Mouse (Mus musculus) 3T3-L1 (cell line): Measurements from ENCODE around the gene Trp63.

Source experiments
- DNase-seq: peaks from one replicate; pipeline ENCODE4 v3.0.0-alpha.2; 2015; ENCODE audit warnings: low read depth, low spot score

Trp63 gene

GRCm38 (mm10) chr16:25779964-25780363 is 96.4 kb downstream of the Trp63 start:
- DNase-seq, result peak; percentile 23

GRCm38 (mm10) chr16:25784246-25784645 is 100.7 kb downstream of the Trp63 start:
- peak; percentile 54 for DNase-seq

GRCm38 (mm10) chr16:25786457-25786856 is 102.9 kb downstream of the Trp63 start:
- peak; percentile 84 for DNase-seq

GRCm38 (mm10) chr16:25792640-25793266 is 109.2 kb downstream of the Trp63 start:
- DNase-seq, result no peak

GRCm38 (mm10) chr16:25797732-25798294 is 114.2 kb downstream of the Trp63 start:
- no peak for DNase-seq

GRCm38 (mm10) chr16:25799618-25800017 is 116.1 kb downstream of the Trp63 start:
- peak; percentile 54 for DNase-seq

GRCm38 (mm10) chr16:25804955-25805354 is 121.4 kb downstream of the Trp63 start:
- no peak for DNase-seq

- peak; percentile 17 for DNase-seq
Observed at GRCm38 (mm10) chr16:25807116-25807515, 123.6 kb downstream of the Trp63 start.

GRCm38 (mm10) chr16:25817753-25818624 is 134.4 kb downstream of the Trp63 start:
- no peak for DNase-seq

GRCm38 (mm10) chr16:25826016-25826415 is 142.5 kb downstream of the Trp63 start:
- DNase-seq, result no peak

GRCm38 (mm10) chr16:25832576-25832975 is 149.0 kb downstream of the Trp63 start:
- no peak for DNase-seq

- DNase-seq, result peak; percentile 73
Observed at GRCm38 (mm10) chr16:25835301-25835700, 151.7 kb downstream of the Trp63 start.

GRCm38 (mm10) chr16:25835723-25836122 is 152.2 kb downstream of the Trp63 start:
- no peak for DNase-seq

GRCm38 (mm10) chr16:25842996-25843395 is 159.4 kb downstream of the Trp63 start:
- DNase-seq, result no peak

- no peak for DNase-seq
Observed at GRCm38 (mm10) chr16:25843625-25844024, 160.1 kb downstream of the Trp63 start.

GRCm38 (mm10) chr16:25846611-25847010 is 163.0 kb downstream of the Trp63 start:
- DNase-seq, result no peak

GRCm38 (mm10) chr16:25848474-25848873 is 164.9 kb downstream of the Trp63 start:
- no peak for DNase-seq

GRCm38 (mm10) chr16:25849593-25850464 is 166.3 kb downstream of the Trp63 start:
- DNase-seq, result no peak

GRCm38 (mm10) chr16:25860731-25861505 is 177.4 kb downstream of the Trp63 start:
- DNase-seq, result peak; percentile 96

- peak; percentile 55 for DNase-seq
Observed at GRCm38 (mm10) chr16:25865096-25865869, 181.7 kb downstream of the Trp63 start.
